Mouse (Mus musculus) erythroblast, embryonic 14.5 days (primary cell): ENCODE measurements around the gene Alox12e.

ENCODE experiments used
- GATA1 ChIP-seq: IDR thresholded peaks from 2 replicates; pipeline ENCODE4 v1.6.1; 2012; ENCODE audit warnings: low read length, inconsistent platforms, mixed read lengths
- TAL1 ChIP-seq: IDR thresholded peaks from 3 replicates; pipeline ENCODE4 v1.6.1; 2012; ENCODE audit warnings: low read length, inconsistent platforms, mixed read lengths

- TF ChIP-seq GATA1, result no peak
- TF ChIP-seq TAL1, result no peak
These were observed 24.5 kb downstream of the Alox12e start for GRCm38 (mm10) chr11:70297836-70298454.
